Mouse (Mus musculus) CH12.LX (cell line): ENCODE measurements around the gene Casc4. TPM values are rescaled to one million over a fixed set of nuclear protein-coding genes. Genes with fewer than 3 reads are reported as not detected.

Experiments
- DNase-seq: peaks from one replicate; pipeline ENCODE4 v3.0.0-alpha.2; 2013; ENCODE audit errors: extremely low read depth
- H3K27ac ChIP-seq: 2 replicates; pipeline ENCODE4 v1.5.1; 2012; ENCODE audit warnings: low read depth, mild to moderate bottlenecking, control low read depth, moderate library complexity; ENCODE audit not compliant: insufficient read depth
- H3K27me3 ChIP-seq: replicated peaks from 2 replicates; pipeline ENCODE3; 2012; ENCODE audit warnings: inconsistent platforms
- H3K36me3 ChIP-seq, 2 experiments: replicated peaks in 1 of 2; 2 replicates each; pipeline versions ENCODE3 to v1.6.1; 2012; ENCODE audit warnings: inconsistent platforms in 1 of 2, low read length in 1 of 2, mild to moderate bottlenecking in 1 of 2, mixed read lengths in 1 of 2, moderate library complexity in 1 of 2; ENCODE audit not compliant: control insufficient read depth in 1 of 2, insufficient read depth in 1 of 2
- H3K4me1 ChIP-seq, 2 experiments: 2 replicates each; pipeline ENCODE4 v1.6.1; 2012; ENCODE audit warnings: inconsistent platforms in 1 of 2, moderate library complexity in 1 of 2; ENCODE audit not compliant: insufficient read depth in 2 of 2, control insufficient read depth in 1 of 2
- H3K4me2 ChIP-seq: 2 replicates; pipeline ENCODE4 v1.6.1; 2012; ENCODE audit warnings: low read depth, mild to moderate bottlenecking, control low read depth; ENCODE audit not compliant: poor library complexity, insufficient read depth, severe bottlenecking
- H3K4me3 ChIP-seq, 3 experiments: fragments of 150-350 bp in 1 of 3; sonication (generic) in 1 of 3; replicated peaks in 1 of 3; 2 replicates each; pipeline versions ENCODE3 to v1.5.1; 2011 to 2012; ENCODE audit warnings: low read depth in 2 of 3, low read length in 2 of 3, mild to moderate bottlenecking in 2 of 3, moderate library complexity in 2 of 3, control low read depth in 1 of 3, improper control_type of control experiment in 1 of 3, inconsistent platforms in 1 of 3, mixed read lengths in 1 of 3; ENCODE audit not compliant: poor library complexity in 1 of 3
- H3K79me2 ChIP-seq: replicated peaks from 2 replicates; pipeline ENCODE4 v1.6.1; 2012; ENCODE audit warnings: mild to moderate bottlenecking, moderate library complexity; ENCODE audit not compliant: control insufficient read depth, poor library complexity, insufficient read depth, severe bottlenecking; ENCODE audit errors: extremely low read depth
- H3K9ac ChIP-seq: 2 replicates; pipeline ENCODE4 v1.6.1; 2012; ENCODE audit warnings: low read depth, mild to moderate bottlenecking, control low read depth, moderate library complexity; ENCODE audit not compliant: insufficient read depth
- H3K9me3 ChIP-seq: replicated peaks from 2 replicates; pipeline ENCODE3; 2012; ENCODE audit warnings: low read length, inconsistent platforms, mixed read lengths
- CHD1 ChIP-seq: IDR thresholded peaks from 2 replicates; pipeline ENCODE4 v1.6.1; 2012; ENCODE audit warnings: low read depth, low read length, improper control_type of control experiment, inconsistent platforms
- CHD2 ChIP-seq: IDR thresholded peaks from 2 replicates; pipeline ENCODE4 v1.6.1; 2011; ENCODE audit warnings: low read length, improper control_type of control experiment
- ELF1 ChIP-seq: IDR thresholded peaks from 2 replicates; pipeline ENCODE4 v1.6.1; 2014; ENCODE audit warnings: low read depth, mild to moderate bottlenecking, inconsistent platforms, low read length, improper control_type of control experiment
- EP300 ChIP-seq: IDR thresholded peaks from 2 replicates; pipeline ENCODE4 v1.6.1; 2011; ENCODE audit warnings: low read length, improper control_type of control experiment
- ETS1 ChIP-seq: conservative IDR thresholded peaks from 2 replicates; pipeline ENCODE4 v1.6.1; 2012; ENCODE audit warnings: low read depth, mild to moderate bottlenecking, inconsistent platforms, low read length, improper control_type of control experiment, moderate library complexity
- GABPA ChIP-seq: IDR thresholded peaks from 2 replicates; pipeline ENCODE4 v1.6.1; 2012; ENCODE audit warnings: low read depth, low read length, improper control_type of control experiment, inconsistent platforms; ENCODE audit not compliant: insufficient replicate concordance
- HCFC1 ChIP-seq: IDR thresholded peaks from 2 replicates; pipeline ENCODE4 v1.6.1; 2012; ENCODE audit warnings: low read depth, mild to moderate bottlenecking, inconsistent platforms, low read length, improper control_type of control experiment
- JUND ChIP-seq: conservative IDR thresholded peaks from 2 replicates; pipeline ENCODE4 v1.6.1; 2011; ENCODE audit warnings: low read depth, low read length, improper control_type of control experiment
- KAT2A ChIP-seq: IDR thresholded peaks from 2 replicates; pipeline ENCODE4 v1.6.1; 2012; ENCODE audit warnings: low read length, improper control_type of control experiment, inconsistent platforms; ENCODE audit not compliant: insufficient replicate concordance
- MAX ChIP-seq: IDR thresholded peaks from 2 replicates; pipeline ENCODE4 v1.6.1; 2011; ENCODE audit warnings: low read length, improper control_type of control experiment
- MAZ ChIP-seq: IDR thresholded peaks from 2 replicates; pipeline ENCODE4 v1.6.1; 2012; ENCODE audit warnings: low read depth, mild to moderate bottlenecking, inconsistent platforms, low read length, improper control_type of control experiment, moderate library complexity
- MXI1 ChIP-seq: IDR thresholded peaks from 2 replicates; pipeline ENCODE4 v1.6.1; 2011; ENCODE audit warnings: mild to moderate bottlenecking, low read depth, low read length, improper control_type of control experiment
- NELFE ChIP-seq: IDR thresholded peaks from 2 replicates; pipeline ENCODE4 v1.6.1; 2011; ENCODE audit warnings: low read depth, low read length, improper control_type of control experiment
- NRF1 ChIP-seq: IDR thresholded peaks from 2 replicates; pipeline ENCODE4 v1.6.1; 2014; ENCODE audit warnings: low read depth, mild to moderate bottlenecking, inconsistent platforms, low read length, improper control_type of control experiment, moderate library complexity
- PAX5 ChIP-seq: IDR thresholded peaks from 2 replicates; pipeline ENCODE4 v1.6.1; 2012; ENCODE audit warnings: low read length, inconsistent platforms, mixed read lengths
- POLR2AphosphoS2 ChIP-seq: IDR thresholded peaks from 2 replicates; pipeline ENCODE4 v1.6.1; 2011; ENCODE audit warnings: low read depth, low read length, improper control_type of control experiment
- RAD21 ChIP-seq: IDR thresholded peaks from 2 replicates; pipeline ENCODE4 v1.6.1; 2011; ENCODE audit warnings: low read depth, mild to moderate bottlenecking, low read length, improper control_type of control experiment, moderate library complexity
- RCOR1 ChIP-seq: conservative IDR thresholded peaks from 2 replicates; pipeline ENCODE4 v1.6.1; 2012; ENCODE audit warnings: low read depth, mild to moderate bottlenecking, inconsistent platforms, low read length, improper control_type of control experiment
- SMC3 ChIP-seq: IDR thresholded peaks from 2 replicates; pipeline ENCODE4 v1.6.1; 2011; ENCODE audit warnings: low read depth, low read length, improper control_type of control experiment
- TBP ChIP-seq: conservative IDR thresholded peaks from 2 replicates; pipeline ENCODE4 v1.6.1; 2011; ENCODE audit warnings: low read depth, low read length, improper control_type of control experiment
- TCF12 ChIP-seq: IDR thresholded peaks from 2 replicates; pipeline ENCODE4 v1.6.1; 2014; ENCODE audit warnings: low read depth, mild to moderate bottlenecking, inconsistent platforms, low read length, improper control_type of control experiment
- ZKSCAN1 ChIP-seq: IDR thresholded peaks from 2 replicates; pipeline ENCODE4 v1.6.1; 2012; ENCODE audit warnings: low read depth, inconsistent platforms, low read length, improper control_type of control experiment, borderline replicate concordance
- ZMIZ1 ChIP-seq: IDR thresholded peaks from 2 replicates; pipeline ENCODE4 v1.6.1; 2012; ENCODE audit warnings: low read depth, mild to moderate bottlenecking, inconsistent platforms, low read length, improper control_type of control experiment
- ZNF384 ChIP-seq: IDR thresholded peaks from 2 replicates; pipeline ENCODE4 v1.6.1; 2012; ENCODE audit warnings: low read depth, low read length, improper control_type of control experiment, inconsistent platforms
- dilution Hi-C: fragments of 300-500 bp; cut with MboI; formaldehyde crosslinking; loops from 2 replicates; pipeline ENCODE4 v1.14.3; 2020; ENCODE audit warnings: low sequenced_read_pairs; ENCODE audit not compliant: extremely low pct_unique_long_range_greater_than_20kb, extremely low pct_ligation_motif_present
- in situ Hi-C: fragments of 300-500 bp; cut with MboI; formaldehyde crosslinking; loops from 3 replicates; pipeline ENCODE4 v1.14.3; 2019; ENCODE audit warnings: low sequenced_read_pairs, low pct_ligation_motif_present, low pct_unique_long_range_greater_than_20kb, mixed read lengths
- polyA plus RNA-seq: library from polyadenylated mRNA; unstranded; fragments of >175 nt; gene quantifications from 2 replicates; pipeline ENCODE4 v1.2.1, GENCODE M21; 2012; ENCODE audit warnings: low read depth; ENCODE audit not compliant: insufficient read length
- total RNA-seq, 2 experiments: library from RNA; depleted of rRNA; stranded (reverse); fragments of 300-350 nt in 1 of 2; fragments of >200 nt in 1 of 2; gene quantifications; 2 replicates each; pipeline ENCODE4 v1.2.3; 2012 to 2014

The Casc4 gene
- total and polyA plus RNA-seq, 3 experiments, result 10.9 to 19.7 (median 14.4) TPM

DNA sequence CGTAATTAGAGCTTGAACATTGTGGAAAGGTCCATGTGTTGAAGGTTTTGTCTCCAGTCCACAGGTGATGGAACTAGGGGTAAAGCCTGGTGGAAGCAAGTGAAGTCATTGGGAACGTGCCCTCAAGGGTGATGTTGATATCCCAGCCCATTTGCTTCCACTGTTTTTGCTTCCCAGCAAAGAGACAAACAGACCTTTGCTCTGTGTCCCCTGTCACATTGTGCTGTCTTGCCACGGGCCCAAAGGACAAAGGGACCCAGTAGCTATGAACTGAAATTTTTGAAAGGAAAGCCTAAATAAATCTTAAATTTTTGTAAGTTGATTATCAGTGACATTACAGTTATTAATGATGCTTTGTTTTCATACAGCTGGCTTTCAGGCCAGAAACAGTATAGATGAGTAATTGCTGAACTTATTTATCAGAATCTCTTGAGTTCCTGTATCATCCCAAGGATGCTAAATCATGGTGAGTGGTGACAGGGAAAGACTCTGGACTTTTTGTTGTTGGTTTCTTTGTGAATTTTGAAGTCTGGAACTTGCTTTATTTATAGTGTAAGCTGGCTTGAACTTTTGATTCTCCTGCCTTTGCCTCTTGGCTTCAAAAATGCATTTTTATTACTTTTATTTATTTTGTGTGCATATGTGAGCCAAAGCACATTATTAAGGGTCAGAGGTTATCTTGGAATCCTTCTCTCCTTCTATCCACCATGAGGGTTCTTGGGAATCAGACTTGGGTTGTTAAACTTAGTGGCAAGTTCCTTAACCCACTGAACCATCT, 22.1 kb downstream of the Casc4 start:
- no peak for DNase-seq
- H3K4me3 ChIP-seq, result no peak overlapping the region
- dilution Hi-C loops, result no loop called here
- no peaks in the 10 kb centered on the region for H3K9me3 ChIP-seq
- H3K9ac ChIP-seq, result no peak overlapping the region
- H3K4me1 ChIP-seq, result no peaks in the 10 kb centered on the region
- no peaks in the 10 kb centered on the region for H3K27me3 ChIP-seq
- no peak overlapping the region for H3K4me2 ChIP-seq
- H3K79me2 ChIP-seq, result no peaks in the 10 kb centered on the region
- in situ Hi-C loops, result no loop called here
- TF ChIP-seq JUND (no peak), MAX (no peak), ETS1 (no peak), ZMIZ1 (no peak), POLR2AphosphoS2 (no peak), CHD2 (no peak), EP300 (no peak), NELFE (no peak), ELF1 (no peak), MXI1 (no peak), HCFC1 (no peak), RAD21 (no peak), SMC3 (no peak), PAX5 (no peak), TBP (no peak), KAT2A (no peak), CHD1 (no peak), NRF1 (no peak), ZNF384 (no peak), RCOR1 (no peak)
- no peaks in the 10 kb centered on the region for H3K36me3 ChIP-seq
- H3K27ac ChIP-seq, result no peak overlapping the region

- Histone ChIP-seq H3K36me3 (no peaks in the 10 kb centered on the region), H3K4me3 (no peak overlapping the region), H3K9me3 (no peaks in the 10 kb centered on the region), H3K4me1 (no peaks in the 10 kb centered on the region), H3K27me3 (no peaks in the 10 kb centered on the region), H3K9ac (no peak overlapping the region), H3K4me2 (no peak overlapping the region), H3K79me2 (0 out of 2 replicates have a peak, but pooled peaks cover 2% of the 10 kb centered on the region), H3K27ac (no peak overlapping the region)
- dilution Hi-C loops, result no loop called here
- in situ Hi-C loops, result no loop called here
- DNase-seq, result no peak
- no peak for TF ChIP-seq ZKSCAN1
- TF ChIP-seq NELFE, result no peak
- no peak for TF ChIP-seq NRF1
- no peak for TF ChIP-seq TCF12
- no peak for TF ChIP-seq EP300
- TF ChIP-seq GABPA, result no peak
- no peak for TF ChIP-seq MAZ
Observed at GRCm38 (mm10) chr2:121895261-121895660, 28.5 kb downstream of the Casc4 start.
